Mouse (Mus musculus) MEL (cell line): ENCODE results near the gene Arid1a. TPM values are rescaled to one million over a fixed set of nuclear protein-coding genes. Genes with fewer than 3 reads are reported as not detected.
A peak's percentile ranks its signal among the peaks of the same experiment; 100 is the strongest.

Experiments used
- DNase-seq: peaks from one replicate; pipeline ENCODE4 v3.0.0; 2011; ENCODE audit warnings: low read depth, low spot score
- H3K27ac ChIP-seq: 2 replicates; pipeline ENCODE4 v1.5.1; 2012; ENCODE audit warnings: low read depth, mild to moderate bottlenecking, control low read depth, low read length, moderate library complexity; ENCODE audit not compliant: control insufficient read depth
- H3K27me3 ChIP-seq, 2 experiments: fragments of 150-350 bp in 1 of 2; sonication (generic) in 1 of 2; 2 replicates each; pipeline ENCODE4 v1.6.1; 2012; ENCODE audit warnings: low read length in 2 of 2, mild to moderate bottlenecking in 2 of 2, improper control_type of control experiment in 1 of 2, moderate library complexity in 1 of 2; ENCODE audit not compliant: insufficient read depth in 2 of 2, control insufficient read depth in 1 of 2
- H3K36me3 ChIP-seq, 2 experiments: 2 replicates each; pipeline ENCODE4 v1.6.1; 2012 to 2014; ENCODE audit warnings: low read length in 2 of 2, improper control_type of control experiment in 1 of 2, inconsistent platforms in 1 of 2, mild to moderate bottlenecking in 1 of 2; ENCODE audit not compliant: insufficient read depth in 2 of 2, control insufficient read depth in 1 of 2
- H3K4me1 ChIP-seq, 2 experiments: fragments of 150-350 bp in 1 of 2; sonication (generic) in 1 of 2; 2 replicates each; pipeline ENCODE4 v1.6.1; 2012; ENCODE audit warnings: low read length in 2 of 2, improper control_type of control experiment in 1 of 2, mild to moderate bottlenecking in 1 of 2; ENCODE audit not compliant: insufficient read depth in 2 of 2, control insufficient read depth in 1 of 2
- H3K4me3 ChIP-seq, 2 experiments: fragments of 150-350 bp in 1 of 2; sonication (generic) in 1 of 2; 2 replicates each; pipeline ENCODE4 v1.5.1; 2012; ENCODE audit warnings: low read depth in 2 of 2, low read length in 2 of 2, mild to moderate bottlenecking in 2 of 2, moderate library complexity in 2 of 2, control low read depth in 1 of 2, improper control_type of control experiment in 1 of 2; ENCODE audit not compliant: control insufficient read depth in 1 of 2, insufficient read depth in 1 of 2
- H3K79me2 ChIP-seq: 2 replicates; pipeline ENCODE4 v1.6.1; 2012; ENCODE audit warnings: mild to moderate bottlenecking, low read length, moderate library complexity; ENCODE audit not compliant: control insufficient read depth, poor library complexity, insufficient read depth
- H3K9ac ChIP-seq: 2 replicates; pipeline ENCODE4 v1.6.1; 2012; ENCODE audit warnings: low read depth, mild to moderate bottlenecking, control low read depth, low read length, moderate library complexity; ENCODE audit not compliant: control insufficient read depth, poor library complexity, severe bottlenecking
- H3K9me3 ChIP-seq: fragments of 150-350 bp; sonication (generic); replicated peaks from 2 replicates; pipeline ENCODE4 v1.6.1; 2012; ENCODE audit warnings: mild to moderate bottlenecking, low read length, improper control_type of control experiment, moderate library complexity; ENCODE audit not compliant: insufficient read depth
- BHLHE40 ChIP-seq: IDR thresholded peaks from 2 replicates; pipeline ENCODE4 v1.6.1; 2012; ENCODE audit warnings: low read depth, mild to moderate bottlenecking, inconsistent platforms, low read length, improper control_type of control experiment, borderline replicate concordance
- CHD1 ChIP-seq: IDR thresholded peaks from 2 replicates; pipeline ENCODE4 v1.6.1; 2012; ENCODE audit warnings: low read depth, mild to moderate bottlenecking, inconsistent platforms, low read length, improper control_type of control experiment
- EP300 ChIP-seq, 2 experiments: IDR thresholded peaks; 2 replicates each; pipeline ENCODE4 v1.6.1; 2011; ENCODE audit warnings: improper control_type of control experiment in 2 of 2, low read length in 2 of 2, low read depth in 1 of 2, mild to moderate bottlenecking in 1 of 2
- KAT2A ChIP-seq: conservative IDR thresholded peaks from 2 replicates; pipeline ENCODE4 v1.6.1; 2012; ENCODE audit warnings: low read depth, low read length, improper control_type of control experiment, inconsistent platforms
- POLR2A ChIP-seq, 2 experiments: IDR thresholded peaks; 2 replicates each; pipeline ENCODE4 v1.6.1; 2011 to 2012; ENCODE audit warnings: low read length in 2 of 2, mild to moderate bottlenecking in 2 of 2, control low read depth in 1 of 2, improper control_type of control experiment in 1 of 2, low read depth in 1 of 2, moderate library complexity in 1 of 2; ENCODE audit not compliant: control insufficient read depth in 1 of 2, insufficient read depth in 1 of 2, poor library complexity in 1 of 2
- RAD21 ChIP-seq: IDR thresholded peaks from 2 replicates; pipeline ENCODE4 v1.6.1; 2011; ENCODE audit warnings: mild to moderate bottlenecking, low read depth, low read length, improper control_type of control experiment
- SMC3 ChIP-seq: IDR thresholded peaks from 2 replicates; pipeline ENCODE4 v1.6.1; 2011; ENCODE audit warnings: low read depth, low read length, improper control_type of control experiment
- TBP ChIP-seq: IDR thresholded peaks from 2 replicates; pipeline ENCODE4 v1.8.0; 2011; ENCODE audit warnings: low read depth, low read length, improper control_type of control experiment
- TCF12 ChIP-seq: IDR thresholded peaks from 2 replicates; pipeline ENCODE4 v1.6.1; 2014; ENCODE audit warnings: low read depth, mild to moderate bottlenecking, inconsistent platforms, low read length, improper control_type of control experiment, moderate library complexity
- UBTF ChIP-seq: IDR thresholded peaks from 2 replicates; pipeline ENCODE4 v1.6.1; 2012; ENCODE audit warnings: low read depth, mild to moderate bottlenecking, inconsistent platforms, low read length, improper control_type of control experiment, moderate library complexity, borderline replicate concordance; ENCODE audit not compliant: insufficient read depth
- polyA plus RNA-seq, 2 experiments: library from polyadenylated mRNA; stranded (reverse) in 1 of 2; unstranded in 1 of 2; fragments of >175 nt in 1 of 2; fragments of >200 nt in 1 of 2; gene quantifications; 2 replicates each; pipeline versions ENCODE4 v1.2.1 to v1.2.4; 2012; ENCODE audit warnings: low replicate concordance in 2 of 2, low read depth in 1 of 2; ENCODE audit not compliant: insufficient read length in 2 of 2, insufficient read depth in 1 of 2, missing spikeins in 1 of 2
- total RNA-seq: library from RNA; depleted of rRNA; stranded (reverse); fragments of 300-350 nt; gene quantifications from 2 replicates; pipeline ENCODE4 v1.2.3, GENCODE M21; 2012

The Arid1a gene
- total and polyA plus RNA-seq, 3 experiments = 18.1 to 83.3 (median 70.6) TPM

DNA sequence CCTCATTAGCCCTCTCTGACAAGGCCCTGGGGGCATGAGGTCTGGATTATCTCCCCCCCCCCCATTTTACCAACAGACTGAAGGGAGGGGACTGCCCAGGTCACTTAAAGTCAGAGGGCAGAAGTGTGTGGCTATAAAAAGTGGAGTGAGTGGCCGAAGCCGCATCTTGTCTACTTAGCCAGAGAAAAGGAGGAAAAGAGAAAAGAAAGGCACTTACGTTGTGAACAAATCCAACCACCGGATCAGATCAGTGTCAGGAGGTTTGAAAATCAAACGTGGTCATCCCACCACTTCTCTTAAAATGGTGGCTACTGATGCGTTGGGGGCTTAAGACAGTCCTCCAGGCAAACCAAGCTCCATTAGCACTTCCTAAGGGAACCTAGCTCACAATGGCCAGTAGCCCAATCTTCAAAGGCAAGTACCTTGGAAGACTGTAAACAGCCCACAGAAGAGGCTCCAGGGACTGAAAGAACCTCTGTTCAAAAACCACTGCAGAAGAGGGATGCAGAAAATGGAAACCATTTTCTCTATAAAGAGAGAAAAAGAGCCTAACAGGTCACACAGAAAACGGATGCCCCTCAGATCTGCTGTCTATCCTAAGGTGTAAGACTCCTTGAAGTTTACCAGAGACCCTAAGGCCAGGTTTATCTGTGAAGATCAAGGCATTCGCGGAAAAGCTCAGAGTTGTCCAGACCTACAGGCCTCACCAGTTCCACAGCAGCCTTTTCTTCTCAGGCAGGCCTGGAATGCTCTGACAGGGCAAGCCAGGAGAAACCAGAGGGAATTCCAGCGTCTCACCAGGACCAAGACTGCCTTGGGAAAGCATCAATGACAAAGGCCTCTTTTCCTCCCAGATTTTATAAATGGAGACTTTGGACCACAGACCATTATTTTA, 1.5 kb downstream of the Arid1a start:
- Histone ChIP-seq H3K4me3 (peak overlapping the region; percentile 45 to 54), H3K27me3 (no peaks in the 10 kb centered on the region), H3K9me3 (no peaks in the 10 kb centered on the region), H3K79me2 (peaks cover 59% of the 10 kb centered on the region), H3K27ac (peak overlapping the region; percentile 99), H3K36me3 (peaks cover 5% of the 10 kb centered on the region in 2 experiments), H3K9ac (peak overlapping the region; percentile 91), H3K4me1 (peaks cover 3 to 11% of the 10 kb centered on the region in 2 experiments; a peak in 3 of 4 replicates)
- TF ChIP-seq EP300 (IDR thresholded peaks at IDR 0.05; ENCODE audit: low read depth in 1 of 2, low read length in 2 of 2) = no peak
- TF ChIP-seq TBP = peak; percentile 64; the same call in 1 of the 2 replicates
- no peak for TF ChIP-seq BHLHE40
- TF ChIP-seq CHD1 = no peak
- TF ChIP-seq KAT2A = no peak
- DNase-seq = peak; percentile 72

DNA sequence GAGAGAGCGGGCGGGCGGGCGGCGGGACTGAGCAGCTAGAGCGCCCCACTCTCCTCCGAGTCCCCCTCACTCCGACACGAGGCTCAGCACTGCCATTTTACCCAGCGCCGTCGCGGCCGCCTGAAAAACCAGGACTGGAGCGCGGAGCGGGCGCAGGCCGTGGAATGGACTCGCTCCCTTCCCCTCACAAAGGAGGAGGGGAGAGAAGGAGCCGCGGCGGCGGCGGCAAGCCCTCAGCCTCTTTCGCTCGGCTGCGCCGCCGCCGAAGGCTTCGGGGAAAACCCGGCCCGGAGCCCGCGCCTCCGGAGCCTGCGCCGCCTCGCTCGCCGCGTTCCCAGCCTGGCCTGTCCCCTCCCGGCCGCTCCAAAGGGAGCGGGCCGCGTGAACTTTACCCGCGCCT, 2.3 kb downstream of the Arid1a start:
- H3K79me2 ChIP-seq = peaks cover 68% of the 10 kb centered on the region
- TF ChIP-seq SMC3 = no peak
- no peak for TF ChIP-seq CHD1
- TF ChIP-seq UBTF = peak; percentile 99
- no peak for TF ChIP-seq RAD21
- no peak for TF ChIP-seq TCF12
- peak; percentile 36 to 60; a peak in 1 of 4 replicates for TF ChIP-seq POLR2A (IDR thresholded peaks at IDR 0.05; ENCODE audit: control insufficient read depth in 1 of 2, insufficient read depth in 1 of 2, low read depth in 1 of 2, low read length in 2 of 2, poor library complexity in 1 of 2)
- peak; percentile 88 for TF ChIP-seq TBP
- H3K4me3 ChIP-seq = peak overlapping the region; percentile 45 to 54
- H3K27ac ChIP-seq = peak overlapping the region; percentile 99
- H3K4me1 ChIP-seq = peaks cover 5 to 16% of the 10 kb centered on the region in 2 experiments; a peak in 3 of 4 replicates
- no peaks in the 10 kb centered on the region for H3K27me3 ChIP-seq
- peaks cover 10 to 12% of the 10 kb centered on the region in 2 experiments for H3K36me3 ChIP-seq
- H3K9ac ChIP-seq = peak overlapping the region; percentile 91
- peak; percentile 95 for DNase-seq
- H3K9me3 ChIP-seq = no peaks in the 10 kb centered on the region
